Mouse (Mus musculus) CH12.LX (cell line): ENCODE results near the gene Lmnb2. TPM values are rescaled to one million over a fixed set of nuclear protein-coding genes. Genes with fewer than 3 reads are reported as not detected.
A peak's percentile ranks its signal among the peaks of the same experiment; 100 is the strongest.

ENCODE experiments used
- DNase-seq: peaks from one replicate; pipeline ENCODE4 v3.0.0-alpha.2; 2013; ENCODE audit errors: extremely low read depth
- H3K27ac ChIP-seq: 2 replicates; pipeline ENCODE4 v1.5.1; 2012; ENCODE audit warnings: low read depth, mild to moderate bottlenecking, control low read depth, moderate library complexity; ENCODE audit not compliant: insufficient read depth
- H3K27me3 ChIP-seq: replicated peaks from 2 replicates; pipeline ENCODE3; 2012; ENCODE audit warnings: inconsistent platforms
- H3K36me3 ChIP-seq, 2 experiments: replicated peaks in 1 of 2; 2 replicates each; pipeline versions ENCODE3 to v1.6.1; 2012; ENCODE audit warnings: inconsistent platforms in 1 of 2, low read length in 1 of 2, mild to moderate bottlenecking in 1 of 2, mixed read lengths in 1 of 2, moderate library complexity in 1 of 2; ENCODE audit not compliant: control insufficient read depth in 1 of 2, insufficient read depth in 1 of 2
- H3K4me1 ChIP-seq, 2 experiments: 2 replicates each; pipeline ENCODE4 v1.6.1; 2012; ENCODE audit warnings: inconsistent platforms in 1 of 2, moderate library complexity in 1 of 2; ENCODE audit not compliant: insufficient read depth in 2 of 2, control insufficient read depth in 1 of 2
- H3K4me2 ChIP-seq: 2 replicates; pipeline ENCODE4 v1.6.1; 2012; ENCODE audit warnings: low read depth, mild to moderate bottlenecking, control low read depth; ENCODE audit not compliant: poor library complexity, insufficient read depth, severe bottlenecking
- H3K4me3 ChIP-seq, 3 experiments: fragments of 150-350 bp in 1 of 3; sonication (generic) in 1 of 3; replicated peaks in 1 of 3; 2 replicates each; pipeline versions ENCODE3 to v1.5.1; 2011 to 2012; ENCODE audit warnings: low read depth in 2 of 3, low read length in 2 of 3, mild to moderate bottlenecking in 2 of 3, moderate library complexity in 2 of 3, control low read depth in 1 of 3, improper control_type of control experiment in 1 of 3, inconsistent platforms in 1 of 3, mixed read lengths in 1 of 3; ENCODE audit not compliant: poor library complexity in 1 of 3
- H3K79me2 ChIP-seq: replicated peaks from 2 replicates; pipeline ENCODE4 v1.6.1; 2012; ENCODE audit warnings: mild to moderate bottlenecking, moderate library complexity; ENCODE audit not compliant: control insufficient read depth, poor library complexity, insufficient read depth, severe bottlenecking; ENCODE audit errors: extremely low read depth
- H3K9ac ChIP-seq: 2 replicates; pipeline ENCODE4 v1.6.1; 2012; ENCODE audit warnings: low read depth, mild to moderate bottlenecking, control low read depth, moderate library complexity; ENCODE audit not compliant: insufficient read depth
- H3K9me3 ChIP-seq: replicated peaks from 2 replicates; pipeline ENCODE3; 2012; ENCODE audit warnings: low read length, inconsistent platforms, mixed read lengths
- CHD2 ChIP-seq: IDR thresholded peaks from 2 replicates; pipeline ENCODE4 v1.6.1; 2011; ENCODE audit warnings: low read length, improper control_type of control experiment
- E2F4 ChIP-seq: IDR thresholded peaks from 2 replicates; pipeline ENCODE4 v1.6.1; 2011; ENCODE audit warnings: low read depth, low read length, improper control_type of control experiment; ENCODE audit not compliant: insufficient replicate concordance
- ELF1 ChIP-seq: IDR thresholded peaks from 2 replicates; pipeline ENCODE4 v1.6.1; 2014; ENCODE audit warnings: low read depth, mild to moderate bottlenecking, inconsistent platforms, low read length, improper control_type of control experiment
- EP300 ChIP-seq: IDR thresholded peaks from 2 replicates; pipeline ENCODE4 v1.6.1; 2011; ENCODE audit warnings: low read length, improper control_type of control experiment
- JUND ChIP-seq: conservative IDR thresholded peaks from 2 replicates; pipeline ENCODE4 v1.6.1; 2011; ENCODE audit warnings: low read depth, low read length, improper control_type of control experiment
- POLR2AphosphoS2 ChIP-seq: IDR thresholded peaks from 2 replicates; pipeline ENCODE4 v1.6.1; 2011; ENCODE audit warnings: low read depth, low read length, improper control_type of control experiment
- ZKSCAN1 ChIP-seq: IDR thresholded peaks from 2 replicates; pipeline ENCODE4 v1.6.1; 2012; ENCODE audit warnings: low read depth, inconsistent platforms, low read length, improper control_type of control experiment, borderline replicate concordance
- dilution Hi-C: fragments of 300-500 bp; cut with MboI; formaldehyde crosslinking; loops from 2 replicates; pipeline ENCODE4 v1.14.3; 2020; ENCODE audit warnings: low sequenced_read_pairs; ENCODE audit not compliant: extremely low pct_unique_long_range_greater_than_20kb, extremely low pct_ligation_motif_present
- in situ Hi-C: fragments of 300-500 bp; cut with MboI; formaldehyde crosslinking; loops from 3 replicates; pipeline ENCODE4 v1.14.3; 2019; ENCODE audit warnings: low sequenced_read_pairs, low pct_ligation_motif_present, low pct_unique_long_range_greater_than_20kb, mixed read lengths
- polyA plus RNA-seq: library from polyadenylated mRNA; unstranded; fragments of >175 nt; gene quantifications from 2 replicates; pipeline ENCODE4 v1.2.1, GENCODE M21; 2012; ENCODE audit warnings: low read depth; ENCODE audit not compliant: insufficient read length
- total RNA-seq, 2 experiments: library from RNA; depleted of rRNA; stranded (reverse); fragments of 300-350 nt in 1 of 2; fragments of >200 nt in 1 of 2; gene quantifications; 2 replicates each; pipeline ENCODE4 v1.2.3; 2012 to 2014

Gene Lmnb2
- total and polyA plus RNA-seq, 3 experiments, result 20.7 to 25.8 (median 23.7) TPM

DNA sequence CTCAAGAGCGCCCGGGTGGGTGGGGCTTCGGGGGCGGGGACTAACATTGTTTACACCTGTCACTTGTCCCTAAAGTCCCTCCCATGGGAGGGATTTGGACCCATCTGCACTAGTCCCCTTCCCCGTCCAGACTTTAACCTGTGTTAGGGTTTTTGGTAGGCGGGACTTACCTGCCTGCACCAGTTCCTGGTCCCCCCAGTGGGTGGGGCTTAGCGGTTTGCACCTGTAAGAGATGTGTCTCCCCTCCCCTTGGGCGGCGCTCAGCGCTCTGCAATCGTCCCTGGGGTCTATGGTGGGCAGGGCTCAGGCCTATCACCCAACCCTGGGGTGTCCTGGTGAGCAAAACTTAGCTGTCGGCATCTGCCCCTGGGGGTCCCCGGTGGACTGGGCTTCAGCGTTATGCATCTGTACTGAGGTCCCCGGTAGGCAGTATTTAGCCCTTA, 688 bp downstream of the Lmnb2 start:
- in situ Hi-C loops, result no loop called here
- Histone ChIP-seq H3K4me3 (peak overlapping the region; percentile 81 to 95 (median 94)), H3K27me3 (peaks cover 25% of the 10 kb centered on the region), H3K36me3 (peaks cover 0 to 37% of the 10 kb centered on the region in 2 experiments)
- TF ChIP-seq ELF1 (peak; percentile 28; the same call in 1 of the 2 replicates), JUND (no peak)
- TF ChIP-seq, all 38 proteins: peak for 1
- no peak for DNase-seq
- dilution Hi-C loops, result no loop called here
- no peaks in the 10 kb centered on the region for H3K9me3 ChIP-seq
- H3K27ac ChIP-seq, result no peak overlapping the region
- peaks cover 5 to 16% of the 10 kb centered on the region in 2 experiments; a peak in 2 of 4 replicates for H3K4me1 ChIP-seq
- peak overlapping the region; percentile 52 for H3K9ac ChIP-seq
- peak overlapping the region; percentile 80 for H3K4me2 ChIP-seq
- H3K79me2 ChIP-seq, result no peaks in the 10 kb centered on the region

DNA sequence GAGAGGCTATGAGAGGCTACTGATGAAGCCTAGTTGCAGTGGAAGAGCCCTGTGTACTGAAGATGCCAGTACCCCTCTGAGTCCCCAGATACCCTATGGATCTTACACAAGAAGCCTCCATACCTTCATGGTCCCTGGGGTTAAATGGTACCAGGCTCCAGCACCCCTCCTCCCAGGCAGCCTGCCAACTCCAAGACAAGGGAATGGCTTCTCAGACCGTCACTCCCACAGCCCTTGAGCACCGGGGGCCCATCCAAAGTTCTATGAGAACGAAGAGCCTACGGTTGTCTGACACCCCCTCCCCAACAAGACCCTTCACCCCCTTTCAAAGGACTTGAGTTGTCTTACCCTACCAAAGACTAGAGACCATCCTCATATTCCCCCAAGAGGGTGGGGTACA, 2.3 kb downstream of the Lmnb2 start:
- Histone ChIP-seq H3K4me3 (no peak overlapping the region), H3K9ac (no peak overlapping the region), H3K36me3 (peaks cover 0 to 53% of the 10 kb centered on the region in 2 experiments), H3K79me2 (no peaks in the 10 kb centered on the region), H3K4me2 (no peak overlapping the region), H3K27me3 (peaks cover 15% of the 10 kb centered on the region), H3K4me1 (peaks cover 5 to 16% of the 10 kb centered on the region in 2 experiments; a peak in 2 of 4 replicates), H3K27ac (no peak overlapping the region), H3K9me3 (no peaks in the 10 kb centered on the region)
- dilution Hi-C loops (no loop called here), in situ Hi-C loops (no loop called here)
- TF ChIP-seq ZKSCAN1, result no peak
- no peak for TF ChIP-seq E2F4
- no peak for DNase-seq

DNA sequence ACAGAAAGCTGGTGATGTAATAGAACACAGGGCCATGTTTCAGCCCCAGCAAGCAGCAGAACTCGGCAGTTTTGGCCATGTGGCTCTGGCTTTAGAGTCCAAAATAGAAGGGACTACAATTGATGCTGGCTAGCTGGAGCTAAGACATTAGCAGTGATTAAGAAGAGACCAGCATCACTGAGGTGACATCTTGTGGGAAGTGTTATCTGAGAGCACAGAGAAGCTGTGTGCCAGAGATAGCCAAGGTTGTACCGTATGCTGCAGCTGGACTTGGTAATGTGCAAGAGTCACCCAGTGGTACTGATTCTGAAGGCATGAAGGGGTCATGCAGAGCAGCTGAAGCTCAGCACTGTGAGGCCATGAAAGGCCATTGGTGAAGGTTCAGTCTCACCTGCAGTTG, 2.8 kb downstream of the Lmnb2 start:
- TF ChIP-seq POLR2AphosphoS2 (no peak), EP300 (no peak), CHD2 (no peak)
- Histone ChIP-seq H3K9me3 (no peaks in the 10 kb centered on the region), H3K79me2 (no peaks in the 10 kb centered on the region), H3K9ac (no peak overlapping the region), H3K27ac (no peak overlapping the region), H3K4me2 (no peak overlapping the region), H3K4me3 (no peak overlapping the region), H3K4me1 (peaks cover 5 to 16% of the 10 kb centered on the region in 2 experiments; a peak in 2 of 4 replicates), H3K27me3 (peaks cover 14% of the 10 kb centered on the region), H3K36me3 (peaks cover 0 to 58% of the 10 kb centered on the region in 2 experiments)
- dilution Hi-C loops (no loop called here), in situ Hi-C loops (no loop called here)
- no peak for DNase-seq
